In genomic region chr3:62505166-62505900, GRCm38 (mm10) we compare ENCODE assay signal across 8 mouse cellular contexts. TPM values are rescaled to one million over a fixed set of nuclear protein-coding genes. Genes with fewer than 3 reads are reported as not detected.
DNase-seq lines count a peak whose midpoint lies in the region; ATAC-seq lines count a peak whose summit lies in the region.

No protein-coding gene starts in this region.

- no peak overlapping the region for H3K27ac ChIP-seq in heart, embryonic 13.5 days (replicated peaks)
- H3K27ac ChIP-seq in hindbrain, embryonic 14.5 days, result no peak overlapping the region
- no peak overlapping the region for H3K27ac ChIP-seq in midbrain, embryonic 13.5 days

- H3K4me3 ChIP-seq in heart, embryonic 13.5 days, result peak overlapping the region; percentile 90
- H3K4me3 ChIP-seq in hindbrain, embryonic 14.5 days (replicated peaks; ENCODE audit: low read length), result peak overlapping the region; percentile 80
- H3K4me3 ChIP-seq in midbrain, embryonic 13.5 days (replicated peaks), result peak overlapping the region; percentile 71

- DNase-seq in heart, adult 8-10 months (ENCODE audit: low spot score), result no peak
- peak; percentile 58 for DNase-seq in adipocyte (ENCODE audit: low spot score)
- no peak for DNase-seq in hindbrain, embryonic 14.5 days (ENCODE audit: low spot score)
- no peak for DNase-seq in natural killer cell, adult 2 months (ENCODE audit: low spot score in 2 of 2)
- DNase-seq in spleen, postnatal 10 days (ENCODE audit: low spot score in 2 of 2), result no peak
- no peak for DNase-seq in ovary, postnatal 36 days (ENCODE audit: low spot score)

- 67% methylated on average over 5 of the region's 5 CpGs for WGBS in heart, embryonic 13.5 days
- 80% methylated on average over 5 of the region's 5 CpGs for WGBS in hindbrain, embryonic 14.5 days
- WGBS in midbrain, embryonic 13.5 days, result 77% methylated on average over 5 of the region's 5 CpGs

- ATAC-seq in heart, embryonic 13.5 days (ENCODE audit: extremely low read depth, insufficient number of reproducible peaks, low FRiP score, low TSS enrichment), result no peak
- ATAC-seq in hindbrain, embryonic 14.5 days (ENCODE audit: low FRiP score), result no peak
- ATAC-seq in midbrain, embryonic 13.5 days, result no peak

- H3K4me1 ChIP-seq in heart, embryonic 13.5 days, result peaks cover 16% of the 10 kb centered on the region
- H3K4me1 ChIP-seq in hindbrain, embryonic 14.5 days (replicated peaks; ENCODE audit: control insufficient read depth, insufficient read depth, low read length), result peaks cover 17% of the 10 kb centered on the region
- H3K4me1 ChIP-seq in midbrain, embryonic 13.5 days (replicated peaks), result peaks cover 17% of the 10 kb centered on the region

- H3K4me2 ChIP-seq in heart, embryonic 13.5 days, result peak overlapping the region; percentile 78
- peak overlapping the region; percentile 92 for H3K4me2 ChIP-seq in hindbrain, embryonic 14.5 days (replicated peaks)
- H3K4me2 ChIP-seq in midbrain, embryonic 13.5 days (replicated peaks), result peak overlapping the region; percentile 80

- H3K36me3 ChIP-seq in heart, embryonic 13.5 days, result peaks cover 16% of the 10 kb centered on the region
- H3K36me3 ChIP-seq in hindbrain, embryonic 14.5 days (replicated peaks; ENCODE audit: control insufficient read depth, insufficient read depth), result peaks cover 19% of the 10 kb centered on the region
- peaks cover 11% of the 10 kb centered on the region for H3K36me3 ChIP-seq in midbrain, embryonic 13.5 days

- H3K27me3 ChIP-seq in heart, embryonic 13.5 days (replicated peaks), result peaks cover 13% of the 10 kb centered on the region
- H3K27me3 ChIP-seq in hindbrain, embryonic 14.5 days (ENCODE audit: control insufficient read depth, insufficient read depth, low read length), result no peaks in the 10 kb centered on the region
- no peaks in the 10 kb centered on the region for H3K27me3 ChIP-seq in midbrain, embryonic 13.5 days

- H3K9ac ChIP-seq in heart, embryonic 13.5 days, result peak overlapping the region; percentile 91
- peak overlapping the region; percentile 88 for H3K9ac ChIP-seq in hindbrain, embryonic 14.5 days
- peak overlapping the region; percentile 83 for H3K9ac ChIP-seq in midbrain, embryonic 13.5 days (replicated peaks)

- no peaks in the 10 kb centered on the region for H3K9me3 ChIP-seq in heart, embryonic 13.5 days
- H3K9me3 ChIP-seq in hindbrain, embryonic 14.5 days (ENCODE audit: control insufficient read depth, low read length), result no peaks in the 10 kb centered on the region
- H3K9me3 ChIP-seq in midbrain, embryonic 13.5 days, result no peaks in the 10 kb centered on the region

RNA-seq across cellular contexts. Expression of gene Dhx36, which starts 1.5 kb away (rescaled TPM):
- 17.6 and 18.1 TPM in 2 replicates for polyA plus RNA-seq in heart, embryonic 13.5 days (2015; fragmentation: Nextera tagmentation; extraction: Ambion mirVana)
- total RNA-seq in heart, adult 8-10 months (2022), result 10 to 100 TPM; 13.8 to 18.9 (median 16.7) TPM
- 51.9 and 54.9 TPM in 2 replicates for polyA plus RNA-seq in hindbrain, embryonic 14.5 days (2014; fragmentation: Nextera tagmentation; extraction: Ambion mirVana)
- 50.2 and 50.8 TPM in 2 replicates for polyA plus RNA-seq in midbrain, embryonic 13.5 days (2015; fragmentation: Nextera tagmentation; extraction: Ambion mirVana)
